Mouse (Mus musculus) forelimb bud, embryonic 11.5 days (tissue): ENCODE data around the gene Gbp5.
"Not testable (repeated sequence)": the region's sequence is repeated elsewhere in the genome, so short reads cannot be mapped to it uniquely, and the experiment has no call there.

Experiments used
- DNase-seq: peaks from one replicate; pipeline ENCODE4 v3.0.0-alpha.2; 2012; ENCODE audit warnings: low read depth, low spot score

Gbp5 gene

GRCm38 (mm10) chr3:142541391-142541790 lies 47.6 kb downstream of the Gbp5 start:
- DNase-seq, result no peak

GRCm38 (mm10) chr3:142542776-142543175 lies 49.0 kb downstream of the Gbp5 start:
- not testable (repeated sequence) for DNase-seq

DNA sequence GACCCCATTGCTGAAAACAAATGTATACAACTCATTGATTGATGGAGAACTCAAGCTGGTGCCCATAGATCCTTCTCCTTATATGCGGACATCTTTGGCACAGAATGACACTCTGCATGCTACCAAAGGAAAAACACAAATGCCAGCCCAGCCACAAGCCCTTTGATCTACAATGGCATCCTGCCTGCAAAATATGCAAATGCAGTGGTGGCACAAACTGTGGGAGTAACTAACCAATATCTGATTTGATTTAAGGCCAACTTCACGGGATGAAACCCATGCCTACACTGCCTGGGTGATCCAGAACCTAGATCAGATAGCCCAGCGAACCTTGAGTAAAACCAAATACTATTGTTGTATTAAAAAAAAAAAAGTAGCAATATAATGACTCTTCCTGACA lies 52.9 kb downstream of the Gbp5 start:
- no peak for DNase-seq

- no peak for DNase-seq
These were observed 56.4 kb downstream of the Gbp5 start for GRCm38 (mm10) chr3:142550052-142550676.

DNA sequence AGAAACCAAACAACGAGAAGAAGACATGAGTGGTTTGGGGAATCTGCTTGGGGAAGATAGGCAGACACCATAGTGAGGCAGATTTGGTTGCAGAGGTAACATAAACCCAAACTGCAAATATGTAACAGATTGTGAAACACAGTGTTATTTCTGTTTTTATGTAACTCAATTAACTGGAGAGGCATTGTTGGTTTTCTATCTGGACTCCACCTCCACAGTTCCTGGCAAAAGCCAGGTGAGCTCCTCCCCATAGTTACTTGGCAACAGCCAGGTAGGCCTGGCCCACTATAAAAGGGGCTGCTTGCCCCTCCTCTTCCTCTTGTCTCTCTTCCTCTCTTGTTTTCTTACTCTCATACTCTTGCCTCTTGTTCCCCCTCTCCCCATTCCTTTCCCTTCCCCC lies 60.8 kb downstream of the Gbp5 start:
- DNase-seq, result no peak

- DNase-seq, result no peak
These were observed 61.8 kb downstream of the Gbp5 start for GRCm38 (mm10) chr3:142555623-142556022.

- no peak for DNase-seq
These were observed 66.0 kb downstream of the Gbp5 start, which contains the start of gene Gbp3 for GRCm38 (mm10) chr3:142559632-142560228. TSS of gene Gbp3 (plus strand) at chr3:142560026.

GRCm38 (mm10) chr3:142560296-142560948 lies 66.6 kb downstream of the Gbp5 start:
- DNase-seq, result peak; percentile 80

- no peak for DNase-seq
These were observed 67.4 kb downstream of the Gbp5 start for GRCm38 (mm10) chr3:142561045-142561646.

GRCm38 (mm10) chr3:142561666-142562065 lies 67.9 kb downstream of the Gbp5 start:
- no peak for DNase-seq

DNA sequence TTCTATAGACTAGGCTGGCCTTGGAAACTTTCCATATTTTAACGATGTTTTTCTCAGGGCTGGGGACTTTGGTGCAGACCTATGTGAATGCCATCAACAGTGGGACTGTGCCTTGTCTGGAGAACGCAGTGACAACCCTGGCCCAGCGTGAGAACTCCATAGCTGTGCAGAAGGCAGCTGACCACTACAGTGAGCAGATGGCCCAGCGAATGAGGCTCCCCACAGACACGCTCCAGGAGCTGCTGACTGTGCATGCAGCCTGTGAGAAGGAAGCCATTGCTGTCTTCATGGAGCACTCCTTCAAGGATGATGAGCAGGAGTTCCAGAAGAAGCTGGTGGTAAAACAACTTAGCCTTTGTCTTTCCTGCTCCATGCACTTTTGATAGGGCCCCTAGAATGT lies 73.7 kb downstream of the Gbp5 start:
- not testable (repeated sequence) for DNase-seq

DNA sequence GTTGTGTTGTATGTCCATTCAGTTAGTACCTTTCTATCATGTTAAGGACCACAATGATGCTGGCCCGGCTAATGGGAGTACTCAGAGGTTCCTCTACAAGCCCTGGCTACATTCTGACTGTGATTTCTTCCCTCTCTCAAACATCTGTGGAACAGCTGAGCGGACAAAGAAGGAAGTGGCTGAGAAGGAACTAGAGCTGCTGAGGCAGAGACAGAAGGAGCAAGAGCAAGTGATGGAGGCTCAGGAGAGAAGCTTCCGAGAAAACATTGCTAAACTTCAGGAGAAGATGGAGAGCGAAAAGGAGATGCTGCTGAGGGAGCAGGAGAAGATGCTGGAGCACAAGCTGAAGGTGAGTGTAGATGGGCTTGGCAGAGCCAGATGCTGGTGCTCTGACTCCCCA lies 77.0 kb downstream of the Gbp5 start:
- no peak for DNase-seq
